Mouse (Mus musculus) E14TG2a.4 (cell line): Measurements from ENCODE around the gene Lgals4.

Source experiments
- H3K27me3 ChIP-seq: 2 replicates; pipeline ENCODE4 v1.6.1; 2014; ENCODE audit warnings: low read length, control low read depth; ENCODE audit not compliant: insufficient read depth
- H3K36me3 ChIP-seq: 2 replicates; pipeline ENCODE4 v1.6.1; 2014; ENCODE audit warnings: low read length, control low read depth; ENCODE audit not compliant: insufficient read depth
- H3K4me1 ChIP-seq: replicated peaks from 2 replicates; pipeline ENCODE4 v1.6.1; 2014; ENCODE audit warnings: low read depth, low read length, control low read depth
- H3K4me3 ChIP-seq: replicated peaks from 2 replicates; pipeline ENCODE4 v1.5.1; 2014; ENCODE audit warnings: mild to moderate bottlenecking, low read length
- H3K9me3 ChIP-seq: 2 replicates; pipeline ENCODE4 v1.6.1; 2014; ENCODE audit warnings: low read length, control low read depth
- CTCF ChIP-seq: conservative IDR thresholded peaks from 2 replicates; pipeline ENCODE4 v1.5.1; 2014; ENCODE audit warnings: low read length
- NANOG ChIP-seq: IDR thresholded peaks from 2 replicates; pipeline ENCODE4 v1.6.1; 2014; ENCODE audit warnings: borderline replicate concordance, low read length, mixed read lengths
- POU5F1 ChIP-seq: IDR thresholded peaks from 2 replicates; pipeline ENCODE4 v1.6.1; 2014; ENCODE audit warnings: low read length, borderline replicate concordance

Lgals4 gene

DNA sequence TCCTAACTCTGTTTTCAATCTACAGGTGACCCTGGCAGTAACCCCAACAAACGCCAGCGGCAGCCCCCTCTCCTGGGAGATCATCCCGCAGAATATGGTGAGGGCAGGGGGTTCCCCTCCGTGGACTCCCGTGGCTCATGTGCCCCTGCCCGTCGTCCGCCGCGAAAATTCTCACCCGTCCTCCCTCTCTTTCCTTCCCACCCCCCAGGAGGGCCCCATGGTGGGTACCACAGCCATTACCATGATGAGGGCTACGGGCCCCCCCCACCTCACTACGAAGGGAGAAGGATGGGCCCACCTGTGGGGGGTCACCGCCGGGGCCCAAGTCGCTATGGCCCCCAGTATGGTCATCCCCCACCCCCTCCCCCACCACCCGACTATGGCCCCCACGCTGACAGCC, 15.2 kb upstream of the Lgals4 start:
- no peaks in the 10 kb centered on the region for H3K9me3 ChIP-seq
- no peak for TF ChIP-seq CTCF

DNA sequence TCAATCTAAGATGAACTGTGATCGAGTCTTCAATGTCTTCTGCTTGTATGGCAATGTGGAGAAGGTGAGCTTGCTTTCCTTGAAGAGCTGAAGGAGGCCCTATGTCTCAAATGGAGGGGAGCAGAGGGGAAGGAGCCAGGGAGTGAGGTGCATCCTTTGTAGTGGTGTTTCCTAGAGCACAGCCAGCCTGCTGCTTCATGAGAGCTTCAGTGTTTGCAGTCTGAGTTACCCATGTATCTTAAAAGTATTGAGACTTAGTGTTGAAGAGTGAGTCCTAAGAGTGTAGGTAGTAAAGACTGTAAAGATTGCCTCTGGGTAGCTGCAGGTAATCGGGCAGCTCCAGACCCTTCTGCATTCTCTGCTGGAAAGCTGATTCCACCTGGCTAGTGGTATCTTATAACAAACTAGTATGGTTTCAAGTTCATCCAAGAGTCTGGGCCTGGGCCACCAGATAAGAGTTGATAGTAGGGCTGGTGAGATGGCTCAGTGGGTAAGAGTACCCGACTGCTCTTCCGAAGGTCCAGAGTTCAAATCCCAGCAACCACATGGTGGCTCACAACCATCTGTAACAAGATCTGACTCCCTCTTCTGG, 14.7 kb upstream of the Lgals4 start:
- Histone ChIP-seq H3K4me3 (no peak overlapping the region), H3K27me3 (no peaks in the 10 kb centered on the region), H3K4me1 (peaks cover 97% of the 10 kb centered on the region), H3K36me3 (peaks cover 94% of the 10 kb centered on the region), H3K9me3 (no peaks in the 10 kb centered on the region)
- TF ChIP-seq POU5F1 (no peak), NANOG (no peak), CTCF (no peak)

More for the DNA sequence above, 15.2 kb upstream of the Lgals4 start:
- Histone ChIP-seq H3K36me3 (peaks cover 99% of the 10 kb centered on the region), H3K4me1 (peaks cover 97% of the 10 kb centered on the region), H3K4me3 (peak overlapping the region; percentile 58), H3K27me3 (no peaks in the 10 kb centered on the region)

DNA sequence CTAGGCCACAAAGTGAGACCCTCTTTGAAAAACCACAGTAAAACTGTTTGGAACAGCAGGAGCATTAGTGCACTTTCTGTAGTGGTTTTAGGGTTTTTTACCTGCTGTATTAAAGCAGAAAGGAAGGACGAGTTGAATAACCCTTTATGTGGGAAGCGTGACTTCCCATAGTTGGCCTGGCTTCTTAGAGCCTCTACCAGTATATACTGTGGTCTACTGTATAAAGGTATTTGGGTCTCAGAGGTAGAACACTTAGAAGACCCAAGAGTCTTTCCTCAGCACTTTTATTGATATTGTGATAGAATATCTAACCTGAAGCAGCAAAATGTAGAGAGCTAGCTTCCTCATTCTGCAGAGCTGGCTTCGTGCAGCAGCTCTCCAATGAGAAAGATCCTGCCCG, 14.1 kb upstream of the Lgals4 start:
- TF ChIP-seq NANOG = no peak
- TF ChIP-seq CTCF = no peak
- no peak for TF ChIP-seq POU5F1
- Histone ChIP-seq H3K36me3 (peaks cover 88% of the 10 kb centered on the region), H3K27me3 (no peaks in the 10 kb centered on the region), H3K4me1 (peaks cover 97% of the 10 kb centered on the region), H3K9me3 (no peaks in the 10 kb centered on the region), H3K4me3 (no peak overlapping the region)

DNA sequence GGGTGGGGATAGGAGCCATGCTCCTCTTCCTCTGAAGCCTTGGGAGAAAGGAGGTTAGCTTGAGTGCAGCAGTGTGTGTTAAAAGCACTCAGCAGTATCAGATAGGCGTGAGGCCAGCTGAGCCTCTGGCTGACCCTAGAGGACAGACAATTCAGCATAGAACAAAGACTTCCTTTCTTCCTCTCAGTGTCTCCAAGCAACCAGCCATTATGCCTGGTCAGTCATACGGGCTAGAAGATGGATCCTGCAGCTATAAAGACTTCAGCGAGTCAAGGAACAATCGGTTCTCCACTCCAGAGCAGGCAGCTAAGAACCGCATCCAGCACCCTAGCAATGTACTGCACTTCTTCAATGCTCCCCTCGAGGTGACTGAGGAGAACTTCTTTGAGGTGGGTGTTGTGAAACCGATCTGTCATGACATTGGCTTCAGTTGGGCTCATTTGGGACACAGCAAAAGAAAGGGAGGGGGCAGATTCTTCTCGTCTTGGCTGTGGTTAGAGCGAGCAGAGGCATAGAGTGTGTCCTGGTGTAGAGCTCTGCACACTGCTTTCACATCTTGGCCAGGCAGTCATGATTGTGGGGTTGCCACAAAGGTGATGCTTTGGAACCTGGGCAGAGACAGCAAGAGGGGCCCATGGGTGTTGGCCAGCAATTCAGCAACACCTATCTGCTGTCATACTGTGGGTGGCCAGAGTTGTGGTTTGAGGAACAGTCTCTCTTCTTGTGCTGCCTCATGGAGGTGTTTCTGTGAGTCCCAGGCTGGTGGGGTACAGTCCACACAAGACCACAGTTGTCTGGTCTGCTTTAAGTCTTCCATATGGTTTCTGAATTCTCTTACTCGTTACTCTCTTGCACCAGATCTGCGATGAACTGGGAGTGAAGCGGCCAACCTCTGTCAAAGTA, 13.0 kb upstream of the Lgals4 start:
- Histone ChIP-seq H3K27me3 (no peaks in the 10 kb centered on the region), H3K4me1 (peaks cover 93% of the 10 kb centered on the region), H3K36me3 (peaks cover 78% of the 10 kb centered on the region), H3K4me3 (no peak overlapping the region), H3K9me3 (no peaks in the 10 kb centered on the region)
- TF ChIP-seq POU5F1 (no peak), CTCF (no peak), NANOG (no peak)

DNA sequence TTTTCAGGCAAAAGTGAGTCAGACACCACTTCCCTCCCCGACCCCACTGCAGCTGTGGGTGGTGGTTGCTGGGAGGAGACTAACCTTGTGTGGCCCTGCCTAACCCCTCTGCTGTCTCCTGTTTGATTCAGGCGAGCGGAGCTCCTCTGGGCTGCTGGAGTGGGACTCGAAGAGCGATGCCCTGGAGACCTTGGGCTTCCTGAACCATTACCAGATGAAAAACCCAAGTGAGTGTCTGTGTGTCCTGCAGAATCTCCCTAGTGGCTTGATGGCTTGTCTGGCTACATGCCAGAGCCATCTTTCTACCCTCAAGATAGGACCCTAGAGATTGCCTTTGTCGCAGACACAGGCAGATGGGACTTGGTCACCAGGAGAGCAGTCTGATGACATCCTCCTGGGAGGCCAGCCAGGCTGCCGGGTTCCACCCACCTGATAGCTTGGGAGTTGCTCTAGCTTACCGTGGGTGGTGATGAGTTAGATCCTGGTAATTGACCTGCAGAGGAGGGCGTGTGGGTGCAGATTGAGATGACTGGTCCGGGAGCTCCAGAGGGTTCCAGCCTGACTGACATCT, 12.3 kb upstream of the Lgals4 start:
- TF ChIP-seq CTCF (no peak), POU5F1 (no peak), NANOG (no peak)
- peaks cover 93% of the 10 kb centered on the region for H3K4me1 ChIP-seq
- peaks cover 73% of the 10 kb centered on the region for H3K36me3 ChIP-seq
- H3K9me3 ChIP-seq = no peaks in the 10 kb centered on the region
- H3K27me3 ChIP-seq = no peaks in the 10 kb centered on the region
- no peak overlapping the region for H3K4me3 ChIP-seq

DNA sequence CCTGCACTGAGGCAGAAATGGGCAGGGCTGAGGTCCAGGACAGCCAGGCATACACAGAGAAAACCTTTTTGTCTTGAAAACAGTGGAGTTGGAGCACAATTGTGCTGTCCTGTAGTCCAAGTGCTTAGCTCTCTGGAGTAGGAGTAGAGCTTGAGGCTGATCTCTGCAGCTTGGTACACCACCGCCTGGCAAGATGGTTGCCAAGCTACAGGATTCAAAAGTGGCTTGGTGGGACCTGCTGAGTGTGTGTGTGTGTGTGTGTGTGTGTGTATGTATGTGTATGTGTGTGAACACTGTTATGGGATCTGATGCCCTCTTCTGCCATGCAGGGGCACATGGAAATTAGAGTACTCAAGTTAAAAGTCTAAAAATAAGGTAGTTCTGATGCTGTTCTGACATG, 11.1 kb upstream of the Lgals4 start:
- Histone ChIP-seq H3K9me3 (no peaks in the 10 kb centered on the region), H3K36me3 (peaks cover 66% of the 10 kb centered on the region), H3K4me3 (no peak overlapping the region), H3K4me1 (peaks cover 84% of the 10 kb centered on the region), H3K27me3 (no peaks in the 10 kb centered on the region)
- TF ChIP-seq NANOG (no peak), CTCF (no peak), POU5F1 (no peak)

DNA sequence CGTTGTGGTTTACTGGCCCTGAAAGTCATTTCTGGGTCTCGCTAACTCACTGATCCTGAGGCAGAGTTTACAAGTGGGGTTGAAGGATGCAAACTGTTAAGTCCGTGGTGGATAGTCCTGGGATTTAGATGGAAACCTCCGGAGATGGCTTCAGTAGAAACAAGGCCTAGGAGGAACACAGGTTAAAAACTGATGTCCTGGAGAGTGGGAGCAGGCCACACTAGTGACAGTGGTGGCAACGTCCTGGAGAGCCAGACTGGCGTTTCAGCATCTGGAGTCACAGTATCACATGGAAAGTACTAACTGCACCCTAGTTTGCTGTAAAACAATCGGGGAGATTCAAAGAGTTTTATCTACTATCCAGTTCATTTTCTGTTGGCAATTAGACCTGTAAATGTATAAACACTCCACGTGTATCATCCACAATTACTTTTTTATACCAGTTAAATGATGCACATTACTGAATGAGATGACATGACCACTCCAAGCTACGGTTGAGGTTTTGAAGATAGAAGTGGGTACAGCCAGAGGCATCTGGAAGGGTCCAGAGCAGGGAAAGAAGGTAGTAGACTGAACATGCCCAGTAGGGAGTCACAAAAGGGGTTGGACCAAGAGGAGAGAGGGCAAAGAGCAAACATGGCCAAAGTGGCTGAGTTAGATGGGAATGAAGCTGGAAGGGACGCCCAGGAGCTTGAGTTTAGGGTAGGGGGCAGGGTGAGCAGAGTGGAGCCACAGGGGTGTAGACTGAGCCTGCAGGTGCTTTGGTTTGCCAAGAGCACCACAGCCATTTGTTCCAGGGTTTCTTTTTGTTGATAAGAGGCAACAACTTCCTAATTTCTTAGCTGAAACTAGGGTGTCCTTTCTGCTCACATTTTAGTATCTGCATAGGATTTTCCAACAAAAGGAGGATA, 10.4 kb upstream of the Lgals4 start:
- H3K27me3 ChIP-seq = no peaks in the 10 kb centered on the region
- TF ChIP-seq NANOG (no peak), CTCF (no peak), POU5F1 (no peak)
- H3K4me1 ChIP-seq = peaks cover 77% of the 10 kb centered on the region
- H3K36me3 ChIP-seq = peaks cover 66% of the 10 kb centered on the region
- no peak overlapping the region for H3K4me3 ChIP-seq
- H3K9me3 ChIP-seq = no peaks in the 10 kb centered on the region

DNA sequence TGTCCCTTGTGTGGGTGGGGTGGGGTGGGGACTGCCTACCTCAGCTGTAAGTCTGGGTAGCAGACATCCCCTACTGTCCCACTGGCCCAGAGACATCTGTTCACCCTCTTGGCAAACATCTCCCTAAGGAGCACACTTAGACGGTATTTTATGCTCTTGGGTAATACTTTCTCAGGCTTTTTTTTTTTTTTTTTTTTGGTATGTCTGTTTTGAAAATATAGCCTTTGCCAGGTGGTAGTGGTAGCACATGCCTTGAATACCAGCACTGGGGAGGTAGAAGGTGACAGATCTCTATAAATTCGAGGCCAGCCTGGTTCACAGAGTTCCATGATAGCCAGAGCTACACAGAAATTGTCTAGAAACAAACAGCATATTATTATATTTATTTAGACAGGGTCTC, 9.7 kb upstream of the Lgals4 start:
- H3K9me3 ChIP-seq = no peaks in the 10 kb centered on the region
- no peak overlapping the region for H3K4me3 ChIP-seq
- H3K27me3 ChIP-seq = no peaks in the 10 kb centered on the region
- H3K36me3 ChIP-seq = peaks cover 64% of the 10 kb centered on the region
- TF ChIP-seq NANOG = no peak
- TF ChIP-seq CTCF = no peak
- no peak for TF ChIP-seq POU5F1
- H3K4me1 ChIP-seq = peaks cover 71% of the 10 kb centered on the region
